Mouse (Mus musculus) spleen, adult 2 months (tissue): ENCODE data around the gene Rtl5.

Experiments
- CTCF ChIP-seq: fragments of 200-500 bp; IDR thresholded peaks from 2 replicates; pipeline ENCODE4 v1.5.1; 2011; ENCODE audit warnings: mild to moderate bottlenecking, inconsistent platforms; ENCODE audit not compliant: insufficient read depth, insufficient read length, insufficient replicate concordance; ENCODE audit errors: extremely low read depth
- POLR2A ChIP-seq: fragments of 200-500 bp; IDR thresholded peaks from 2 replicates; pipeline ENCODE4 v1.6.1; 2011; ENCODE audit warnings: low read depth, low read length, inconsistent platforms

GRCm38 (mm10) chrX:102032431-102032830, 38.7 kb downstream of the Rtl5 start:
- TF ChIP-seq CTCF: no peak
- no peak for TF ChIP-seq POLR2A
